14 mouse cellular contexts compared by ENCODE assay signal in genomic region chr12:54272696-54273095, GRCm38 (mm10).
"Had no signal": no experiment of that assay in that cellular context is flagged by ENCODE, and none has a peak within 500 bp of the region (broad histone marks: within the 10 kb centered on the region; RNA-seq: fewer than 3 reads in every experiment).

No protein-coding gene starts in this region.

- DNase-seq: layer of hippocampus, postnatal 36 days; liver, embryonic 13.5 days; lung, adult 2 months; lung, postnatal 14 days; lung, postnatal 4 days; midbrain, embryonic 14.5 days; right cerebral cortex, adult 18-20 months; right cerebral cortex, postnatal 14 days; right cerebral cortex, postnatal 4 days had no signal

- H3K9me3 ChIP-seq: kidney, embryonic 15.5 days; liver, embryonic 13.5 days; neural tube, embryonic 12.5 days; neural tube, embryonic 15.5 days had no signal

- H3K4me3 ChIP-seq: kidney, embryonic 15.5 days; left cerebral cortex, adult 2 months; liver, embryonic 13.5 days; neural tube, embryonic 12.5 days; neural tube, embryonic 15.5 days had no signal

- H3K9ac ChIP-seq: kidney, embryonic 15.5 days; liver, embryonic 13.5 days; neural tube, embryonic 12.5 days; neural tube, embryonic 15.5 days had no signal

- H3K4me1 ChIP-seq: kidney, embryonic 15.5 days; liver, embryonic 13.5 days; neural tube, embryonic 12.5 days; neural tube, embryonic 15.5 days had no signal

- H3K27me3 ChIP-seq: kidney, embryonic 15.5 days; liver, embryonic 13.5 days; neural tube, embryonic 12.5 days; neural tube, embryonic 15.5 days had no signal

- H3K27ac ChIP-seq: kidney, embryonic 15.5 days; left cerebral cortex, adult 2 months; liver, embryonic 13.5 days; neural tube, embryonic 12.5 days; neural tube, embryonic 15.5 days had no signal

- H3K4me2 ChIP-seq: kidney, embryonic 15.5 days; liver, embryonic 13.5 days; midbrain, embryonic 11.5 days; neural tube, embryonic 12.5 days; neural tube, embryonic 15.5 days had no signal

- H3K36me3 ChIP-seq: kidney, embryonic 15.5 days; liver, embryonic 13.5 days; neural tube, embryonic 12.5 days; neural tube, embryonic 15.5 days had no signal
